Mouse (Mus musculus): ENCODE data around the gene C1qtnf4.

DNA sequence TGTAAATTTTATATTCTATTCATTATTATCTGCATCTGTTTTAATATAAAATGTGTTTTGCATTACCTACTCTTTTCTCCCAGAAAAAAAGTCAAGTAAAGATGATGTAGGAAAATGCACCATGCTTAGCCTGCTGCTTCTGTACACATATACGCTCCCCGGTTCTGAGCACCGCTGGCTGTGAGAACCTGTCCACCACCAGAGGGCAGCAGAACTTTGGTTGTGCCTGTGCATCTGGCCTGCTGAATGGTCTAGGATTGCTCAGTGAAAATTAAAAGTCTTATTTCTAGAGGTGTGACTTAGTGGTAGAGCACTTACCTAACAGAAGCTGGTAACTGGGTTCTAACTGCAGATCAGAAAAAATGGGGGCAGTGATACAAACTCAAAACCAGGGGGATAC, 19.1 kb upstream of the C1qtnf4 start:
- TF ChIP-seq CTCF (IDR thresholded peaks at IDR 0.05; ENCODE audit: control insufficient read depth, insufficient read depth, insufficient replicate concordance, low read depth, low read length) (peak; percentile 73; the same call in 1 of the 2 replicates), POLR2A (IDR thresholded peaks at IDR 0.05; ENCODE audit: control insufficient read depth, low read depth, low read length) (no peak)

All from testis, adult 2 months (tissue).